Mouse (Mus musculus): ENCODE data around the gene C77080.

C77080 gene

DNA sequence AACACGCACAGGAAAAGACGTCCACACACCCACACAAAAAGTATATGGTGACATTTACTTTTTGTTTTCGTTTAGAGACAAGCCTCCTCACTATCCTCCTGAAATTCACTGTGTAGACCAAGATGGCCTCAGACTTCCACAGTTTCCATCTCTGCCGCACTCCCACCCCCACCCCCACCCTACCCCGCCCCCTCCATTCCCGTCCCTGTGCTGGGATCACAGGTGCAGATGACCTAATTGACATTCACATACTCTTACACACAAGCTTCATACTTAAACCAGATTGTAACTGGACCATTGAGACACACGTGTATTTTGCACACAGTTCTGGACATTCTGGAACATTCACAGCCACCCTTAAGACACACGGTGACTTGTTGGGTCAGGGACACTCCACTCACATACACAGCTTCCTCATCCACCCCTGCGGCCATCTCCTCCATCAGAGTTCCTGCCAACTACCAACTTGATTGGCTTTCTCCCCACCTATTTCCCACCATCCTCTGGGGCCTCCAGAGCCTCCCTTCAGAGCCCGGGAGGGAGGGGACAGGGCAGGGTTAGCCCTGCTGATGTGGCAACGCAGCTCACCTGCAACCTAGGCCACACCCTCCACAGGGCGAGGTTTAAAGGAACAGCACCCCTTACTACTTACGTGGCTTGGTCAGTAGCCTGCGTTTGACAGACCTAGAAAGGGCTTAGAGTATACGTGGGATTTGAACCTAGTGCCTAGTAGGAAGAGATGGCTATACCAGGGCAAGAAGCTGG lies 11.0 kb upstream of the C77080 start:
- intact Hi-C loops (cut with DNase I), result no loop called here

GRCm38 (mm10) chr4:129268698-129269097 lies 7.5 kb upstream of the C77080 start:
- intact Hi-C loops (cut with DNase I), result no loop called here

GRCm38 (mm10) chr4:129266821-129267220 lies 5.6 kb upstream of the C77080 start:
- intact Hi-C loops (cut with DNase I), result no loop called here

- intact Hi-C loops (cut with DNase I), result no loop called here
Measured at GRCm38 (mm10) chr4:129266191-129266590, 5.0 kb upstream of the C77080 start.

DNA sequence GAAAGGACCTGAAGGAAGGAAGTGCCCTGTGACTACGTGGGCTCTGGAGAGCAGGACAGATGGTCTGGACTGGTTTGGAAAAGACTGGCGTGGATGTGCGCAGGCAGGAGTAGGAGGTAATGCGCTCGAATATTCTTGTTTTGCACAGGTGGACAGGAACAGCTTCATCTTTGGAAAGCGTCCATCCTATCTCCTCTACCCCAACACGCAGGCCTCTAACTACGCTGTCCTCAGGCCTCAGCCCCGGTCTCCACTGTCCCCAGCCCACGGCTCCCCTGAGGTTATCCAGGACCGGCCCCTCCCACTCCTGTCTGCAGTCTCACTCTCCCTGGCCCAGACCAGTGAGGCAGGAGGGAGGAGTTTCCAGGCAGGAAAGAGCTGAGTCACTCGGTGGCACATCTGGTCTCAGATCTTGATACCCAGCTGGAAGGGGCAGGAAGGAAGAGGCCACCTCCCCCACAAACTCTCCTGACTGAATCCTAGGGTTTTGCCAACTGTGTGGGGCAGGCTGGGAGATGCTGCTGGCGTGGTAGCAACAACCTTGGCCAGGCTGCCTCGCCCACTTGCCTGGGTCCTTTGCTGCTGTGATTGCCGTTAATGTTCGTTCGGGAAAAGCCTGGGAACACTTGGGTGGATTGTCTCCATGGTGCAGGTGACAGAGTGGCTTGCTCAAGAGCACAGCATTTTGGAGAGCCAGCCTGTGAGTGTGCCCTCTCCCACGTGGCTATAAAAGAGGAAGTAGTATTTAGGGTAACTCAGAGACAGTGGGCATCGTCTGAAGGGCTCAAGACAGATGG lies 2.2 kb upstream of the C77080 start:
- intact Hi-C loops (cut with DNase I), result no loop called here

GRCm38 (mm10) chr4:129260678-129261077 lies 526 bp downstream of the C77080 start:
- intact Hi-C loops (cut with DNase I), result no loop called here

DNA sequence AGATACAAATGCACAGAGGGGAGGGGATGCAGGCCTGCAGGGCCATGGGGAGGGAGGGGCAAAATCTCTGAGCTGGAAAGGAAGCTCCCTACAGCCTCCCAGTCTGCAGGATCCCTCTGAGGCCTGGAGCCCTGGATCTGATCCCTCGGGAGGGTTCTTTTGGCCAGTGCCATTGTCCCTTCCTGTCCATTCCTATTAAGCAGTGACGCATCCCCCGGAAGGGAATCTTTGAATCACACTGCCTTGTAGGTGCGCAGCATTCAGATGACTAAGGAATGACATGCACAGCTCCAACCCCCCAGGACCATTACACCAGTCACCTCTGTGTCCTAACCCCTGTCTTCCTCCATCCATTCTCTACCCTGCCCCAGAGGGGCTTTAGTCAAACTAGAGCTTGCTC lies 2.1 kb downstream of the C77080 start:
- intact Hi-C loops (cut with DNase I), result no loop called here

- intact Hi-C loops (cut with DNase I), result no loop called here
Measured at GRCm38 (mm10) chr4:129256450-129257380, 4.5 kb downstream of the C77080 start.

DNA sequence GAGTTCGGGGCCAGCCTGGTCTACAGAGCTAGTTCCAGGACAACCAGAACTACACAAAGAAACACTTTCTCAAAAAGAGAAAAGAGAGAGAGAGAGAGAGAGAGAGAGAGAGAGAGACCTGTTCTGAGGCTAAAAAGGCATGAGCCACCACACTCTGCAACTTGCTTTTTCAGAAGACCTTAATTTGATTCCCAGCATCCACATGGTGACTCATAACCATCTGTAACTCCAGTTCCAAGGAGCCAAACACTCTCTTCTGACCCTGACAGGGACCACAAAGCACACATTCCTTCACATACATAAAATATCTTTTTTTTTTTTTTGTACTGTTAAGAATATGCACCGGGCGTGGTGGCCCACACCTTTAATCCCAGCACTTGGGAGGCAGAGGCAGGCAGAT lies 6.6 kb downstream of the C77080 start:
- intact Hi-C loops (cut with DNase I), result no loop called here

DNA sequence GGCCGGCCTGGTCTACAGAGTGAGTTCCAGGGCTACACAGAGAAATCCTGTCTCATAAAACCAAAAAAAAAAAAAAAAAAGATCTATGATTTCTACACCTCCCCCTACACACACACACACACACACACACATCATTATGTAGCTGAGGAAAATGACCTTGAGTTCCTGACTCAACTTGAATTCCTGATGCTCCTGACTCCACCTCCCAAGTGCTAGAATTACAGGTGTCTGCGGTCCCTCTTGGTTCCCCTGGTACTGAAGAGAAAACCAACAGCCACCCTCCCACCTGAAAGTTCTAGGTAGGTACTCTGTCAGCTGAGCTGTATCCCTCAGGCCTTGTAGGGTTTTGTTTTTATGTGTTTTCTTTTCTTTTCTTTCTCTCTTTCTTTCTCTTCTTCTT lies 8.7 kb downstream of the C77080 start:
- intact Hi-C loops (cut with DNase I), result no loop called here

GRCm38 (mm10) chr4:129251482-129252125 lies 9.6 kb downstream of the C77080 start:
- intact Hi-C loops (cut with DNase I), result no loop called here

GRCm38 (mm10) chr4:129250759-129251481 lies 10.3 kb downstream of the C77080 start:
- intact Hi-C loops (cut with DNase I), result no loop called here

DNA sequence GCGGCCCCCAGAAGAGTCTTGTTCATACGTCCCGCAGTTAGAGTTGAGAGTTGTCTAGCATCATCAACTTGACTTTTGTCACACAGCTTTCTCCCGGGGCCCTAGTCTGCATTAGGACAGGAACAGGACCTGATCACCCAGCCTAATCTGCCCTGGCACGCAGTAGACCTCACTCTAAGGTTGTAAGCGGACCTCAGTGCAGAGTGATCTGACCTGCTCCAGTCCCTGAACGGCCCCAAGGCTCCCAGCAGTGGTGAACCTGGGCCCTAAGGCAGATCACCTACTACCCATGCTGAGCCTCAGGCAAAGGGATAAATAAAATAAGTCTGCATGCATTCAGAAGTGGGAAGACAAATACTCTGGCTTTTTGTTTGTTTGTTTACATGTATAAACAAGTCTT lies 11.9 kb downstream of the C77080 start:
- intact Hi-C loops (cut with DNase I), result no loop called here

- intact Hi-C loops (cut with DNase I), result no loop called here
Measured at GRCm38 (mm10) chr4:129248243-129248767, 12.9 kb downstream of the C77080 start.

- intact Hi-C loops (cut with DNase I), result no loop called here
Measured at GRCm38 (mm10) chr4:129247381-129248242, 13.6 kb downstream of the C77080 start.

GRCm38 (mm10) chr4:129246360-129247301 lies 14.6 kb downstream of the C77080 start:
- intact Hi-C loops (cut with DNase I), result no loop called here

DNA sequence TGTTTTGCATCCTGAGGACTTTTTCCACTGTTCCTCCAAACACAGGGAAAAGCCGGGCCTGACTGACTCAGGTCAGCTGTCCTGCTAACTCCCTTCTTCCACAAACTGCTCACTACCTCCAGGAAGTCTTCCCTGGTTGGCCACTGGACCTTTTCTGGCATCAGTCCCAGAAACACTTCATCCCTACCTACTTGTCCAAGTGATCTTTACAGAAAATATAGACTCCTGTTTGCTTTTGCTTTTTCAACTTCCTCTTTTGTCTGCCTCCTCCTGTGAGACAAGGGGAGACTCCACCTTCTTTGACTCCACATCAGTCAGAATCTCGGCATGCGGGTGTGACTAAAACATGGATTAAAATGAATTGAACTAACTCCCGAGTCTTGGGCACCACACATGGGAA lies 16.4 kb downstream of the C77080 start:
- intact Hi-C loops (cut with DNase I), result no loop called here

DNA sequence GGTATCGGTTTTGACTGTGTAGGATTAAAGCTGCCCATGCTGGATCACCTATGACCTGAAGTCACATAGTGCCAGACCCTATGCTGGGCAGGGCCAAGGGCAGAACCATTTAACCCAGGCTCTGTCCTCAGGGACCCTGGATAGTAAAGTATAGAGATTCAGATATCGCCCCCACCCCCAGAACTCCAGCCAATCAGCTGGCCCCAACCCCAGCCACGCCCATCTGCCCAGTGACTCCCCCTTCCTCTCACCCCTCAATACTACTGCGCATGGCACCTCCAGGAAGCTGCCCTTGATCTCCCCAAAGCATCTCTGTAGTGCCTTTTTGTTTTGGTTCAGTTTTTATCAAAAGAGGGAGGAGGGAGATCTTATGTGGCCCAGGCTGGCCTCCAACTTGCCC lies 18.4 kb downstream of the C77080 start:
- intact Hi-C loops (cut with DNase I), result no loop called here
